Mouse (Mus musculus) C2C12 (cell line): ENCODE data around the gene Lgi1.

Experiments used
- CTCF ChIP-seq: IDR thresholded peaks from one replicate; pipeline ENCODE4 v1.5.1; 2011; ENCODE audit not compliant: control insufficient read depth, insufficient read depth, insufficient read length
- MYOG ChIP-seq: IDR thresholded peaks from one replicate; pipeline ENCODE4 v1.6.1; 2011; ENCODE audit not compliant: control insufficient read depth, insufficient read length; ENCODE audit errors: extremely low read depth

DNA sequence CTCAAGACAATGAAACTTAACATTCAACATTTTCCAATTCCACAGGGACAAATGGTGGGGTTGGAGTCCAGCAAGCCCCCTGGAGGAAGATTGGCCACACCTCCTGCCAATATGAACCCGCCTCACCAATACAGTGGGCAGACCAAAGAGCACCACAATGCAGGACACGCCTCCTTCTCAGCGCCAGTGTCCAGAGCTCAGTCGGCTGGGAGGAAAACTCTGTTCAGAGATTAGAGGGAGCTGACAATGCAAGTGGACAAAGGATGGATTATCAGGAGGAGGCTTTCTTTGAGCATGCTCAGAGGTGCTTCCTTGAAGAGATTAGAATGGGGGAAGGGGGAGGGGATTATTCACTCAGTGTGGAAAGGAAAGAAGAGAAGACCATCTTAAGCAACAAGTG lies 62.7 kb downstream of the Lgi1 start:
- no peak for TF ChIP-seq CTCF
- no peak for TF ChIP-seq MYOG
